Mouse (Mus musculus): ENCODE data around the gene Dynlt1a. TPM values are rescaled to one million over a fixed set of nuclear protein-coding genes. Genes with fewer than 3 reads are reported as not detected.
A peak's percentile ranks its signal among the peaks of the same experiment; 100 is the strongest.
"Not testable (repeated sequence)": the region's sequence is repeated elsewhere in the genome, so short reads cannot be mapped to it uniquely, and the experiment has no call there.

The Dynlt1a gene
- 52.6 and 52.9 TPM in 2 replicates for polyA plus RNA-seq (2014; fragmentation: Nextera tagmentation; extraction: Ambion mirVana)

DNA sequence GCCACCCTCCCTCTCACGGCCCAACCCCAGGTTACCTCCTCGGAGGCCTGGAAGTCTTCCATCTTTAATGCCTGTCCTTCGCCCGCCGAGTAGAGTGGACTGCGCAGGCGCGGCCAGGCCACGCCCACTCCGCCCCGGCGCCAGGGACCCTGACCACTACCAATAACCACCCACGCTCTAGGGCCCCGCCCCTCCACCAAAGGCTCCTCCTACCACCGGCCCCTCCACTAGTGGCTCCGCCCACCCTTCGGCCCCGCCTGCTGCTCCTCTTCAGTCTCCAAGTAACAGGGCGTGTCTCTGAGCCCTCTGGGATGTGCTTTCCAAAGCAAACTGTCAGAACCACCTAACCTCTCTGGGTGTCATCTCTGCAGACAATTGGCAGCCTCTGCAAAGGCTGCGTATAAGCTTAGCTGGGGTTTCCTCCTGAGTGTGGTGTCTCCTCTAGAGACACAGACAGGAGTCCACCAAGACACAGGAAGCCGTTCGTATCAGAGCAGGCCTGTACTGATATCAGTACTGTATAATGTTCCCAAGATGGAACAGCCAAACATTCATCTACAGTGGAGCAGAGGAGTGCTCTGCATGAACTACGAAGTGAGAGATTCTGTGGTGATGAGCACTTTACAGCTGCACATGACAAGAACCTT, at the start of gene Dynlt1a:
Gene Dynlt1a, minus strand, starts transcription at position 162 of the 647 bp plus-strand sequence.
- not testable (repeated sequence) for H3K9me3 ChIP-seq (ENCODE audit: control insufficient read depth, low read length); H3K4me1 ChIP-seq (ENCODE audit: control insufficient read depth, insufficient read depth, low read length); H3K27me3 ChIP-seq (ENCODE audit: control insufficient read depth, insufficient read depth, low read length); H3K36me3 ChIP-seq (ENCODE audit: control insufficient read depth, insufficient read depth, low read length)
- peak; percentile 91 for ATAC-seq (ENCODE audit: low FRiP score, low TSS enrichment)
- Histone ChIP-seq H3K4me3 (replicated peaks; ENCODE audit: low read depth, low read length) (peak within 1 kb of the TSS; percentile 35), H3K27ac (replicated peaks; ENCODE audit: low read depth, low read length) (peak within 1 kb of the TSS; percentile 64), H3K9ac (replicated peaks; ENCODE audit: low read length) (peak within 1 kb of the TSS; percentile 44), H3K4me2 (ENCODE audit: low read length) (peak within 1 kb of the TSS; percentile 49)
- DNase-seq: peak; percentile 93
- 8% methylated on average over 23 of the region's 23 CpGs for WGBS

DNA sequence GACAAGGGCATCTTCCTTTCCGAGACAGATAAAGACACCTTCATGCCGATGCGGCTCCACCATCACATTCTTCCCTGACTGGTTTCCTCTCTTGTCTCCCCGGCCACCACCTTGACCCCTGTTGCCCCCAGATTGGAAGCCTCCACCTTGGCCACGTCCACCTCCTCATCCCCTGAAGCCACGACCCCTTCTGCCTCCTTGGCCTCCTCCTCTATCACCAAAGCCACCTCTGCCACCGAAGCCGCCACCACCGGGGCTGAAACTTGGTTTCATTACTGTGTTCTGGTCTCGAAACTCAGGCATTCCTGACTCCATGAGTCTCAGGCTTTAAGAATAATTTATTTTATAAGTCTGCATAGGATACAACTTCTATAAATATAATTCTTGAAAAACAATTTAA, 38.0 kb upstream of the Dynlt1a start:
- not testable (repeated sequence) for H3K9me3 ChIP-seq (ENCODE audit: control insufficient read depth, low read length); H3K9ac ChIP-seq (replicated peaks; ENCODE audit: low read length); ATAC-seq (ENCODE audit: low FRiP score, low TSS enrichment); H3K4me1 ChIP-seq (ENCODE audit: control insufficient read depth, insufficient read depth, low read length); H3K4me3 ChIP-seq (replicated peaks; ENCODE audit: low read depth, low read length); DNase-seq; H3K36me3 ChIP-seq (ENCODE audit: control insufficient read depth, insufficient read depth, low read length); H3K27me3 ChIP-seq (ENCODE audit: control insufficient read depth, insufficient read depth, low read length); H3K27ac ChIP-seq (replicated peaks; ENCODE audit: low read depth, low read length); H3K4me2 ChIP-seq (ENCODE audit: low read length)
- WGBS: 83% methylated on average over 10 of the region's 10 CpGs

DNA sequence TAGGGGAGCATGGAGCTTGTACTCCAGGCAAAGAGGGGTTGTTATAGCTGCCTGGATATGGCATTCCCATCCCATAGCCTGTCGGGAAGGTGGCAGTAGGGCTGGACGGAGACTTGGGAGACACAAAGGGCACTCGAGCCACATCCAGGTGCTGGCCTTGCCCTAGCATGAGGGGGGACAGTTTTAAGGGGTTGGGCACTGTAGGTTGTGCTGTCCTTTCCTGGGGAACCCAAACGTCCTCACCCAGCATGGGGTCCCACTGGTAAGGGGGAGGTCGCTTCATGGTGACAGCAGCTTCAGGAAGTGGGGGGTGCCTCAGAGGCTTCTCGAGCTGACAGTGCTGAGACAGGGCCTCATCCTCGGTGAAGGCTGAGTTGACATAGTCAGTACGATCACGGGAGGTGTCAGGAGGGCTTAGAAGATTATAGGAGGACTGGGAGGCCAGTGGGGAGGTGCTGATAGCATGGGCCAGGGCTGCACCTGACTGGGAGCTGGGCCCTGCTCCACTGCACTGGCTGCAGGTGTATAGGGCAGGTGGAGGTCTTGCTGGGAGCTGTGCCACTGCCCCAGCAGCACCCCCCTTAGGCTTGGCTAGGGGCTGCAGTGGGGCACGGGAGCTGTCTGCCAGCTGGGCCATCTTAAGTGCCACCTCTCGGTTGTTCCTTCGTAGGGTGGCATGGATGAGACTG, 25.4 kb upstream of the Dynlt1a start:
- not testable (repeated sequence) for H3K9ac ChIP-seq (replicated peaks; ENCODE audit: low read length); ATAC-seq (ENCODE audit: low FRiP score, low TSS enrichment); H3K4me3 ChIP-seq (replicated peaks; ENCODE audit: low read depth, low read length); H3K27me3 ChIP-seq (ENCODE audit: control insufficient read depth, insufficient read depth, low read length); H3K9me3 ChIP-seq (ENCODE audit: control insufficient read depth, low read length); H3K4me1 ChIP-seq (ENCODE audit: control insufficient read depth, insufficient read depth, low read length); DNase-seq; H3K36me3 ChIP-seq (ENCODE audit: control insufficient read depth, insufficient read depth, low read length); H3K27ac ChIP-seq (replicated peaks; ENCODE audit: low read depth, low read length); H3K4me2 ChIP-seq (ENCODE audit: low read length)
- WGBS: no CpG with 5 or more reads among the region's 12 CpGs

DNA sequence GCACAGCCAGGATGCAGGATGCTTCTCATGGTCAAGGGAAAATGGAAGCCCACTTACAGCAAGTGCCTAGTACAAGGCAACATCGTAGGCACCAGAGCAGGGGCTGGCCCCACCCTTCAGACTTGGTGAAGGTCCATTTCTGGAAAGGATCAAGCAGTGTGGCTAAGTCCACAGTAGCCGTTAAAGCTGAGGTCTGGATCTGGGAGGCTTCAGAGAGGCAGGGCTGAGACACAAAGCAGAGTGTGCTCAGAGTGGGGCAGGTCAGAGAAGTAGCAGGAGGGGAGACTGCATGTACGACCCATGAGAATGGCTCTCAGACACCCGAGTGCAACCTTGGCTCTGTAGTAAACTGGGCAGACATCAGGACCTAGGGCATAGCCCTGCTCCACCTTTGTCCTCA, 11.7 kb upstream of the Dynlt1a start:
- 81% methylated on average over 3 of the region's 4 CpGs for WGBS
- H3K9me3 ChIP-seq (ENCODE audit: control insufficient read depth, low read length); H3K27me3 ChIP-seq (ENCODE audit: control insufficient read depth, insufficient read depth, low read length); H3K4me2 ChIP-seq (ENCODE audit: low read length); H3K27ac ChIP-seq (replicated peaks; ENCODE audit: low read depth, low read length); H3K4me3 ChIP-seq (replicated peaks; ENCODE audit: low read depth, low read length); ATAC-seq (ENCODE audit: low FRiP score, low TSS enrichment); H3K9ac ChIP-seq (replicated peaks; ENCODE audit: low read length); H3K36me3 ChIP-seq (ENCODE audit: control insufficient read depth, insufficient read depth, low read length); H3K4me1 ChIP-seq (ENCODE audit: control insufficient read depth, insufficient read depth, low read length); DNase-seq: not testable (repeated sequence)

DNA sequence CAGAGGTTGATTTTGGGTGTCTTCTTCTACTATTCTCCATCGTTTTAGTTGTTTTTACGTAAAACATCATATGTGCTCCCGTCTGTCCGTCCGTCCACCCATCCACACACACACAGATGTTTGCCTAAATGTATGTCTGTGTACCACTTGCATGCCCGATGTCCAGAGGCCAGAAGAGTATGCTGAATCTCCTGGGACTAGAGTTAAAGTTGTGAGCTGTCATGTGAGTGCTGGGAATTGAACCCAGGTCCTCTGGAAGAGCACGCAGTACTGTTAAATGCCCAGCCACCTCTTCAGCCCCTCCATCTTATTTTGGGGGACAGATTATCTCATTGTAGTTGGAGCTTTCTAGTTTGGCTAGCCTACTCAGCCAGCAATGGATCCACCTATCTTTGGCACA, 10.3 kb upstream of the Dynlt1a start:
- not testable (repeated sequence) for H3K27ac ChIP-seq (replicated peaks; ENCODE audit: low read depth, low read length); ATAC-seq (ENCODE audit: low FRiP score, low TSS enrichment); H3K36me3 ChIP-seq (ENCODE audit: control insufficient read depth, insufficient read depth, low read length); H3K4me1 ChIP-seq (ENCODE audit: control insufficient read depth, insufficient read depth, low read length); H3K4me3 ChIP-seq (replicated peaks; ENCODE audit: low read depth, low read length); DNase-seq; H3K9me3 ChIP-seq (ENCODE audit: control insufficient read depth, low read length); H3K9ac ChIP-seq (replicated peaks; ENCODE audit: low read length); H3K4me2 ChIP-seq (ENCODE audit: low read length); H3K27me3 ChIP-seq (ENCODE audit: control insufficient read depth, insufficient read depth, low read length)
- WGBS: 95% methylated on average over 7 of the region's 7 CpGs

DNA sequence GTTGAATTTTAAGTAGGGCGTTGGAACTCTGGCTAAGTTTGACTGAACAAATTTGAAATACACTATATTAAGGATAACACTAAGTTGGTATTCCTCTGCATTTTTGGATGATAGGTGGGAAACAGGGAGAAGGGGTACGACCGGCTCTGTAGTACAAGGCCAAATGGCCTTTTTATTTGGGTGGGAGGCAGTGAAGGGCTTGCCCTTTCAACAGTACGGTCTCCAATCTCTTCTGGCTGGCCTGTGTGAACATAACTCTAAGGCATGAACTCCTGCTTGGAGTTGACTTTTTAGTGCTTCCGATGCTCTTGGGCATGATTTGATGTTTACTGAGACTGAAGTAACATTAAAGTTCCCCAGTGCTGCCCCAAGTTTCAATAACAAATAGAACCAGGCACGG, 8.2 kb upstream of the Dynlt1a start:
- WGBS: 71% methylated on average over 6 of the region's 6 CpGs
- not testable (repeated sequence) for H3K9ac ChIP-seq (replicated peaks; ENCODE audit: low read length); H3K4me1 ChIP-seq (ENCODE audit: control insufficient read depth, insufficient read depth, low read length); H3K9me3 ChIP-seq (ENCODE audit: control insufficient read depth, low read length); H3K27me3 ChIP-seq (ENCODE audit: control insufficient read depth, insufficient read depth, low read length); H3K4me3 ChIP-seq (replicated peaks; ENCODE audit: low read depth, low read length); H3K4me2 ChIP-seq (ENCODE audit: low read length); DNase-seq; ATAC-seq (ENCODE audit: low FRiP score, low TSS enrichment); H3K36me3 ChIP-seq (ENCODE audit: control insufficient read depth, insufficient read depth, low read length); H3K27ac ChIP-seq (replicated peaks; ENCODE audit: low read depth, low read length)

DNA sequence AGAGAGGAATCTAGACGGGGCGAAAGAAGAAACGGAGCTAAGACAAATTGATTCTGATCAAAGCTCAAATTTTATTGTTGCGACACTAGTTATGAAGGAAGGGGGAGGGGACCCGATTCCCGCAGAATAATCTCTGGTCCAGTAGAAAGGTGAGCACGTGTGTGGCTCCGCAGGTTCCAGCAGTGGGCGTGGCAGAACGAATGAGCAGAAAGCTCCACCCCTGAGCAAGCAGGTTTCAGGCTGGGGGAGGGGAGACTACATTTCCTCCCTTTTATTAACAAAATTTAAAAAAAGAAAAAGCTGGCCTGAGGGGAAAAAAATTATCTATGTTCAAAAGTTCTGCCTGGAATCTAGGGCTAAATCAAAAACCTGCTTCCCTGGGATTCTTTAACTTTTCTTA, 7.7 kb upstream of the Dynlt1a start:
- not testable (repeated sequence) for ATAC-seq (ENCODE audit: low FRiP score, low TSS enrichment); H3K9ac ChIP-seq (replicated peaks; ENCODE audit: low read length); H3K4me2 ChIP-seq (ENCODE audit: low read length); H3K4me1 ChIP-seq (ENCODE audit: control insufficient read depth, insufficient read depth, low read length); H3K36me3 ChIP-seq (ENCODE audit: control insufficient read depth, insufficient read depth, low read length); H3K27ac ChIP-seq (replicated peaks; ENCODE audit: low read depth, low read length); DNase-seq; H3K9me3 ChIP-seq (ENCODE audit: control insufficient read depth, low read length); H3K27me3 ChIP-seq (ENCODE audit: control insufficient read depth, insufficient read depth, low read length); H3K4me3 ChIP-seq (replicated peaks; ENCODE audit: low read depth, low read length)
- WGBS: 47% methylated on average over 10 of the region's 10 CpGs

DNA sequence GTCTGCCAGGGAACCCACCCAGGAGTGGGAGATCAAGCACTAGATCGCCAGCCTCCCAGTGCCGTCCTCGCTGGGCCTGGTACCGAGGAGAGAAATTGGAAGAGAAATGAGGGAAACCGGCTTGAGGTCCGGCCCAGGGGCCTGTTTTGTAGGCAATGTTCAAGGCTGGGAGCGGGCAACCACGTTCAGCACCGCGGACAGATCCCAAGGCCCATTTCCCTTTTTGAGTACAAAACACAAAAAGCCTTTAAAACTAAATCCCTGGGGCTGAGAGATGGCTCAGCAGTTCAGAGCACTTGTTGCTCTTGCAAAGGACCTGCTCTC, 4.4 kb upstream of the Dynlt1a start:
- H3K27me3 ChIP-seq (ENCODE audit: control insufficient read depth, insufficient read depth, low read length); H3K4me1 ChIP-seq (ENCODE audit: control insufficient read depth, insufficient read depth, low read length); H3K4me3 ChIP-seq (replicated peaks; ENCODE audit: low read depth, low read length); H3K9ac ChIP-seq (replicated peaks; ENCODE audit: low read length); DNase-seq; ATAC-seq (ENCODE audit: low FRiP score, low TSS enrichment); H3K36me3 ChIP-seq (ENCODE audit: control insufficient read depth, insufficient read depth, low read length); H3K9me3 ChIP-seq (ENCODE audit: control insufficient read depth, low read length); H3K4me2 ChIP-seq (ENCODE audit: low read length); H3K27ac ChIP-seq (replicated peaks; ENCODE audit: low read depth, low read length): not testable (repeated sequence)
- WGBS: no CpG with 5 or more reads among the region's 10 CpGs

DNA sequence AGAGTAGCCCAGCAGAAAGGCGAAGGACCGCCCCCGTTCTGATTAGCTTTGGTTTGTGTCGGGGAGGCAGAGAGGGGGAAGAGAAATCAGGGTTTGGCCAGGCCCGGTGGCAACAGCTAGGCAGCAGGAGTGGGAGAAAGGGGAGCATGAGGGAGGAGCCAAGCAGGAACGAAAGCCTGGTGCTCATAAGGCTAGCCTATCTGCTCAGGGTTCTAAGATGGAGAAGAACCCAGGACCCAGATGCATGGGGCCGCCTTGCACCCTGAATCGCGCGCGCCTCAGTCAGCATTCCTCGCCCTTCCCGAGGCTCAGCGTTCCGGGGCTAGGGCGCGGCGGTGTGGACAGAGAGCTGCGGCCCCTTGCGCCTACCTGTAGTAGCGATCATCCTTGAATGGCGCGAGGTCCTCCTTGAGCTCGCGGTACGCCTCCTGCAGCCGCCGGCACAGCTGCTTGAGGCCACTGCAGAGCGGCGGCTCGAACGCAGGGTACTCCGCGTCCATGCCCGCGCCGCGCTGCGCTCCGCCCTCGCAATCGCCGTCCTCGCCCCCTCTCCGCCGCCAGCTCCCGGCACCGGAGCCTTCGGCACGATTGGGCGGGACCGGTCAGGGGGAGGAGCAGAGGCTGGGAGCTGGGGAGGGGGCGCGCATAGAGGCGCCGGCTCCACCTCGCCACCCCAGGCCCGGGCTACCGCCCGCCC, 3.9 kb upstream of the Dynlt1a start:
- not testable (repeated sequence) for H3K36me3 ChIP-seq (ENCODE audit: control insufficient read depth, insufficient read depth, low read length); H3K4me1 ChIP-seq (ENCODE audit: control insufficient read depth, insufficient read depth, low read length); DNase-seq; H3K27ac ChIP-seq (replicated peaks; ENCODE audit: low read depth, low read length); H3K27me3 ChIP-seq (ENCODE audit: control insufficient read depth, insufficient read depth, low read length); H3K9ac ChIP-seq (replicated peaks; ENCODE audit: low read length); H3K9me3 ChIP-seq (ENCODE audit: control insufficient read depth, low read length)
- peak; percentile 47 for ATAC-seq (ENCODE audit: low FRiP score, low TSS enrichment)
- Histone ChIP-seq H3K4me3 (replicated peaks; ENCODE audit: low read depth, low read length) (peak overlapping the region; percentile 24), H3K4me2 (ENCODE audit: low read length) (peak overlapping the region; percentile 41)
- WGBS: 2% methylated on average over 7 of the region's 60 CpGs
